Mouse (Mus musculus) CH12.LX (cell line): ENCODE measurements around the gene Tmem119. TPM values are rescaled to one million over a fixed set of nuclear protein-coding genes. Genes with fewer than 3 reads are reported as not detected.

Experiments used
- DNase-seq: peaks from one replicate; pipeline ENCODE4 v3.0.0-alpha.2; 2013; ENCODE audit errors: extremely low read depth
- H3K27ac ChIP-seq: 2 replicates; pipeline ENCODE4 v1.5.1; 2012; ENCODE audit warnings: low read depth, mild to moderate bottlenecking, control low read depth, moderate library complexity; ENCODE audit not compliant: insufficient read depth
- H3K27me3 ChIP-seq: replicated peaks from 2 replicates; pipeline ENCODE3; 2012; ENCODE audit warnings: inconsistent platforms
- H3K36me3 ChIP-seq, 2 experiments: replicated peaks in 1 of 2; 2 replicates each; pipeline versions ENCODE3 to v1.6.1; 2012; ENCODE audit warnings: inconsistent platforms in 1 of 2, low read length in 1 of 2, mild to moderate bottlenecking in 1 of 2, mixed read lengths in 1 of 2, moderate library complexity in 1 of 2; ENCODE audit not compliant: control insufficient read depth in 1 of 2, insufficient read depth in 1 of 2
- H3K4me1 ChIP-seq, 2 experiments: 2 replicates each; pipeline ENCODE4 v1.6.1; 2012; ENCODE audit warnings: inconsistent platforms in 1 of 2, moderate library complexity in 1 of 2; ENCODE audit not compliant: insufficient read depth in 2 of 2, control insufficient read depth in 1 of 2
- H3K4me2 ChIP-seq: 2 replicates; pipeline ENCODE4 v1.6.1; 2012; ENCODE audit warnings: low read depth, mild to moderate bottlenecking, control low read depth; ENCODE audit not compliant: poor library complexity, insufficient read depth, severe bottlenecking
- H3K4me3 ChIP-seq, 3 experiments: fragments of 150-350 bp in 1 of 3; sonication (generic) in 1 of 3; replicated peaks in 1 of 3; 2 replicates each; pipeline versions ENCODE3 to v1.5.1; 2011 to 2012; ENCODE audit warnings: low read depth in 2 of 3, low read length in 2 of 3, mild to moderate bottlenecking in 2 of 3, moderate library complexity in 2 of 3, control low read depth in 1 of 3, improper control_type of control experiment in 1 of 3, inconsistent platforms in 1 of 3, mixed read lengths in 1 of 3; ENCODE audit not compliant: poor library complexity in 1 of 3
- H3K79me2 ChIP-seq: replicated peaks from 2 replicates; pipeline ENCODE4 v1.6.1; 2012; ENCODE audit warnings: mild to moderate bottlenecking, moderate library complexity; ENCODE audit not compliant: control insufficient read depth, poor library complexity, insufficient read depth, severe bottlenecking; ENCODE audit errors: extremely low read depth
- H3K9ac ChIP-seq: 2 replicates; pipeline ENCODE4 v1.6.1; 2012; ENCODE audit warnings: low read depth, mild to moderate bottlenecking, control low read depth, moderate library complexity; ENCODE audit not compliant: insufficient read depth
- H3K9me3 ChIP-seq: replicated peaks from 2 replicates; pipeline ENCODE3; 2012; ENCODE audit warnings: low read length, inconsistent platforms, mixed read lengths
- BHLHE40 ChIP-seq: IDR thresholded peaks from 2 replicates; pipeline ENCODE4 v1.6.1; 2011; ENCODE audit warnings: mild to moderate bottlenecking, low read depth, low read length, improper control_type of control experiment
- CHD2 ChIP-seq: IDR thresholded peaks from 2 replicates; pipeline ENCODE4 v1.6.1; 2011; ENCODE audit warnings: low read length, improper control_type of control experiment
- CTCF ChIP-seq, 2 experiments: IDR thresholded peaks in 1 of 2; conservative IDR thresholded peaks in 1 of 2; 2 replicates each; pipeline ENCODE4 v1.5.1; 2011 to 2012; ENCODE audit warnings: low read depth in 2 of 2, low read length in 2 of 2, improper control_type of control experiment in 1 of 2, inconsistent platforms in 1 of 2, mild to moderate bottlenecking in 1 of 2, moderate library complexity in 1 of 2
- E2F4 ChIP-seq: IDR thresholded peaks from 2 replicates; pipeline ENCODE4 v1.6.1; 2011; ENCODE audit warnings: low read depth, low read length, improper control_type of control experiment; ENCODE audit not compliant: insufficient replicate concordance
- ELF1 ChIP-seq: IDR thresholded peaks from 2 replicates; pipeline ENCODE4 v1.6.1; 2014; ENCODE audit warnings: low read depth, mild to moderate bottlenecking, inconsistent platforms, low read length, improper control_type of control experiment
- EP300 ChIP-seq: IDR thresholded peaks from 2 replicates; pipeline ENCODE4 v1.6.1; 2011; ENCODE audit warnings: low read length, improper control_type of control experiment
- ETS1 ChIP-seq: conservative IDR thresholded peaks from 2 replicates; pipeline ENCODE4 v1.6.1; 2012; ENCODE audit warnings: low read depth, mild to moderate bottlenecking, inconsistent platforms, low read length, improper control_type of control experiment, moderate library complexity
- GABPA ChIP-seq: IDR thresholded peaks from 2 replicates; pipeline ENCODE4 v1.6.1; 2012; ENCODE audit warnings: low read depth, low read length, improper control_type of control experiment, inconsistent platforms; ENCODE audit not compliant: insufficient replicate concordance
- HCFC1 ChIP-seq: IDR thresholded peaks from 2 replicates; pipeline ENCODE4 v1.6.1; 2012; ENCODE audit warnings: low read depth, mild to moderate bottlenecking, inconsistent platforms, low read length, improper control_type of control experiment
- IRF4 ChIP-seq: IDR thresholded peaks from 2 replicates; pipeline ENCODE4 v1.6.1; 2014; ENCODE audit warnings: low read depth, mild to moderate bottlenecking, inconsistent platforms, low read length, improper control_type of control experiment
- JUN ChIP-seq: IDR thresholded peaks from 2 replicates; pipeline ENCODE4 v1.6.1; 2011; ENCODE audit warnings: low read depth, mild to moderate bottlenecking, low read length, improper control_type of control experiment, moderate library complexity; ENCODE audit not compliant: insufficient read depth
- JUND ChIP-seq: conservative IDR thresholded peaks from 2 replicates; pipeline ENCODE4 v1.6.1; 2011; ENCODE audit warnings: low read depth, low read length, improper control_type of control experiment
- KAT2A ChIP-seq: IDR thresholded peaks from 2 replicates; pipeline ENCODE4 v1.6.1; 2012; ENCODE audit warnings: low read length, improper control_type of control experiment, inconsistent platforms; ENCODE audit not compliant: insufficient replicate concordance
- MAFK ChIP-seq: IDR thresholded peaks from 2 replicates; pipeline ENCODE4 v1.6.1; 2011; ENCODE audit warnings: low read length, improper control_type of control experiment; ENCODE audit not compliant: insufficient replicate concordance
- MAX ChIP-seq: IDR thresholded peaks from 2 replicates; pipeline ENCODE4 v1.6.1; 2011; ENCODE audit warnings: low read length, improper control_type of control experiment
- MAZ ChIP-seq: IDR thresholded peaks from 2 replicates; pipeline ENCODE4 v1.6.1; 2012; ENCODE audit warnings: low read depth, mild to moderate bottlenecking, inconsistent platforms, low read length, improper control_type of control experiment, moderate library complexity
- MEF2A ChIP-seq: IDR thresholded peaks from 2 replicates; pipeline ENCODE4 v1.6.1; 2014; ENCODE audit warnings: low read depth, mild to moderate bottlenecking, inconsistent platforms, low read length, improper control_type of control experiment, borderline replicate concordance
- MXI1 ChIP-seq: IDR thresholded peaks from 2 replicates; pipeline ENCODE4 v1.6.1; 2011; ENCODE audit warnings: mild to moderate bottlenecking, low read depth, low read length, improper control_type of control experiment
- MYC ChIP-seq: IDR thresholded peaks from 2 replicates; pipeline ENCODE4 v1.6.1; 2011; ENCODE audit warnings: low read depth, mild to moderate bottlenecking, improper control_type of control experiment, low read length
- NELFE ChIP-seq: IDR thresholded peaks from 2 replicates; pipeline ENCODE4 v1.6.1; 2011; ENCODE audit warnings: low read depth, low read length, improper control_type of control experiment
- NRF1 ChIP-seq: IDR thresholded peaks from 2 replicates; pipeline ENCODE4 v1.6.1; 2014; ENCODE audit warnings: low read depth, mild to moderate bottlenecking, inconsistent platforms, low read length, improper control_type of control experiment, moderate library complexity
- PAX5 ChIP-seq: IDR thresholded peaks from 2 replicates; pipeline ENCODE4 v1.6.1; 2012; ENCODE audit warnings: low read length, inconsistent platforms, mixed read lengths
- POLR2A ChIP-seq: IDR thresholded peaks from 2 replicates; pipeline ENCODE4 v1.6.1; 2011; ENCODE audit warnings: low read depth, mild to moderate bottlenecking, improper control_type of control experiment, low read length
- POLR2AphosphoS2 ChIP-seq: IDR thresholded peaks from 2 replicates; pipeline ENCODE4 v1.6.1; 2011; ENCODE audit warnings: low read depth, low read length, improper control_type of control experiment
- RCOR1 ChIP-seq: conservative IDR thresholded peaks from 2 replicates; pipeline ENCODE4 v1.6.1; 2012; ENCODE audit warnings: low read depth, mild to moderate bottlenecking, inconsistent platforms, low read length, improper control_type of control experiment
- SIN3A ChIP-seq: IDR thresholded peaks from 2 replicates; pipeline ENCODE4 v1.6.1; 2012; ENCODE audit warnings: low read length, improper control_type of control experiment, inconsistent platforms
- SMC3 ChIP-seq: IDR thresholded peaks from 2 replicates; pipeline ENCODE4 v1.6.1; 2011; ENCODE audit warnings: low read depth, low read length, improper control_type of control experiment
- TBP ChIP-seq: conservative IDR thresholded peaks from 2 replicates; pipeline ENCODE4 v1.6.1; 2011; ENCODE audit warnings: low read depth, low read length, improper control_type of control experiment
- TCF12 ChIP-seq: IDR thresholded peaks from 2 replicates; pipeline ENCODE4 v1.6.1; 2014; ENCODE audit warnings: low read depth, mild to moderate bottlenecking, inconsistent platforms, low read length, improper control_type of control experiment
- UBTF ChIP-seq: IDR thresholded peaks from 2 replicates; pipeline ENCODE4 v1.6.1; 2012; ENCODE audit warnings: low read depth, mild to moderate bottlenecking, inconsistent platforms, low read length, improper control_type of control experiment, moderate library complexity
- USF1 ChIP-seq: IDR thresholded peaks from 2 replicates; pipeline ENCODE4 v1.6.1; 2014; ENCODE audit warnings: low read depth, mild to moderate bottlenecking, inconsistent platforms, low read length, improper control_type of control experiment
- USF2 ChIP-seq: conservative IDR thresholded peaks from 2 replicates; pipeline ENCODE4 v1.6.1; 2011; ENCODE audit warnings: low read depth, low read length, improper control_type of control experiment
- ZC3H11A ChIP-seq: IDR thresholded peaks from 2 replicates; pipeline ENCODE4 v1.6.1; 2012; ENCODE audit warnings: low read depth, mild to moderate bottlenecking, inconsistent platforms, low read length, improper control_type of control experiment
- ZKSCAN1 ChIP-seq: IDR thresholded peaks from 2 replicates; pipeline ENCODE4 v1.6.1; 2012; ENCODE audit warnings: low read depth, inconsistent platforms, low read length, improper control_type of control experiment, borderline replicate concordance
- ZMIZ1 ChIP-seq: IDR thresholded peaks from 2 replicates; pipeline ENCODE4 v1.6.1; 2012; ENCODE audit warnings: low read depth, mild to moderate bottlenecking, inconsistent platforms, low read length, improper control_type of control experiment
- ZNF384 ChIP-seq: IDR thresholded peaks from 2 replicates; pipeline ENCODE4 v1.6.1; 2012; ENCODE audit warnings: low read depth, low read length, improper control_type of control experiment, inconsistent platforms
- dilution Hi-C: fragments of 300-500 bp; cut with MboI; formaldehyde crosslinking; loops from 2 replicates; pipeline ENCODE4 v1.14.3; 2020; ENCODE audit warnings: low sequenced_read_pairs; ENCODE audit not compliant: extremely low pct_unique_long_range_greater_than_20kb, extremely low pct_ligation_motif_present
- in situ Hi-C: fragments of 300-500 bp; cut with MboI; formaldehyde crosslinking; loops from 3 replicates; pipeline ENCODE4 v1.14.3; 2019; ENCODE audit warnings: low sequenced_read_pairs, low pct_ligation_motif_present, low pct_unique_long_range_greater_than_20kb, mixed read lengths
- polyA plus RNA-seq: library from polyadenylated mRNA; unstranded; fragments of >175 nt; gene quantifications from 2 replicates; pipeline ENCODE4 v1.2.1, GENCODE M21; 2012; ENCODE audit warnings: low read depth; ENCODE audit not compliant: insufficient read length
- total RNA-seq, 2 experiments: library from RNA; depleted of rRNA; stranded (reverse); fragments of 300-350 nt in 1 of 2; fragments of >200 nt in 1 of 2; gene quantifications; 2 replicates each; pipeline ENCODE4 v1.2.3; 2012 to 2014

The Tmem119 gene
- total and polyA plus RNA-seq, 3 experiments = 0.30 to 1.5 (median 1.0) TPM

GRCm38 (mm10) chr5:113830292-113830643 is 30.0 kb upstream of the Tmem119 start:
- peak overlapping the region; percentile 90 for H3K27ac ChIP-seq
- H3K27me3 ChIP-seq = no peaks in the 10 kb centered on the region
- H3K4me1 ChIP-seq = peaks cover 35 to 83% of the 10 kb centered on the region in 2 experiments
- DNase-seq = peak; percentile 97
- in situ Hi-C loops = loop anchor here (10.0 kb wide), 1 partner anchor 55 kb away; the partner anchor contains the start of genes Iscu and Sart3
- H3K79me2 ChIP-seq = no peaks in the 10 kb centered on the region
- H3K36me3 ChIP-seq = peaks cover 6 to 22% of the 10 kb centered on the region in 2 experiments
- peaks cover 13% of the 10 kb centered on the region for H3K9me3 ChIP-seq
- H3K4me2 ChIP-seq = peak overlapping the region; percentile 55; the same call in 1 of the 2 replicates
- peak; percentile 97 for TF ChIP-seq USF1
- TF ChIP-seq ZNF384 = no peak
- peak; percentile 72 for TF ChIP-seq EP300
- 0 out of 2 replicates have a peak, but pooled peaks have one; percentile 20 for TF ChIP-seq ZMIZ1
- peak; percentile 78; the same call in 1 of the 2 replicates for TF ChIP-seq CHD2
- TF ChIP-seq ZKSCAN1 = no peak
- no peak for TF ChIP-seq JUN
- peak; percentile 22; the same call in 1 of the 2 replicates for TF ChIP-seq MAZ
- TF ChIP-seq KAT2A = peak; percentile 77
- no peak for TF ChIP-seq ZC3H11A
- peak; percentile 91 for TF ChIP-seq TCF12
- TF ChIP-seq USF2 = peak; percentile 96
- 0 out of 2 replicates have a peak, but pooled peaks have one; percentile 11 for TF ChIP-seq MAFK
- peak; percentile 90 for TF ChIP-seq MXI1
- 0 out of 2 replicates have a peak, but pooled peaks have one; percentile 19 for TF ChIP-seq NRF1
- TF ChIP-seq CTCF (conservative IDR thresholded peaks at IDR 0.05 in 1 of 2, IDR thresholded peaks at IDR 0.05 in 1 of 2; ENCODE audit: low read depth in 2 of 2, low read length in 2 of 2) = no peak
- peak; percentile 41 for TF ChIP-seq HCFC1
- TF ChIP-seq UBTF = peak; percentile 81; the same call in 1 of the 2 replicates
- TF ChIP-seq IRF4 = peak; percentile 91
- TF ChIP-seq RCOR1 = peak; percentile 81; the same call in 1 of the 2 replicates
- TF ChIP-seq E2F4 = 0 out of 2 replicates have a peak, but pooled peaks have one; percentile 2
- peak; percentile 85 for TF ChIP-seq SIN3A
- no peak for TF ChIP-seq POLR2AphosphoS2
- TF ChIP-seq ELF1 = peak; percentile 71
- peak; percentile 61; the same call in 1 of the 2 replicates for TF ChIP-seq NELFE
- no peak for TF ChIP-seq GABPA
- TF ChIP-seq PAX5 = no peak
- no peak; the same call in 1 of the 2 replicates for TF ChIP-seq TBP
- no peak; the same call in 1 of the 2 replicates for TF ChIP-seq SMC3
- TF ChIP-seq MEF2A = peak; percentile 82
- peak; percentile 98 for TF ChIP-seq BHLHE40
- TF ChIP-seq POLR2A = peak; percentile 74
- TF ChIP-seq MYC = no peak
- TF ChIP-seq MAX = peak; percentile 90
- peak; percentile 93 for TF ChIP-seq ETS1
- no peak for TF ChIP-seq JUND
- TF ChIP-seq, all 38 proteins: peak for 24
- Histone ChIP-seq H3K9ac (peak overlapping the region; percentile 29; the same call in 1 of the 2 replicates), H3K4me3 (peak overlapping the region; percentile 30 to 68 (median 53))
- dilution Hi-C loops = no loop called here
